Mouse (Mus musculus): Measurements from ENCODE around the gene Ccdc66. TPM values are rescaled to one million over a fixed set of nuclear protein-coding genes. Genes with fewer than 3 reads are reported as not detected.

Gene Ccdc66
- polyA plus RNA-seq, 1 experiment from 2014 or later = 4.0 TPM

DNA sequence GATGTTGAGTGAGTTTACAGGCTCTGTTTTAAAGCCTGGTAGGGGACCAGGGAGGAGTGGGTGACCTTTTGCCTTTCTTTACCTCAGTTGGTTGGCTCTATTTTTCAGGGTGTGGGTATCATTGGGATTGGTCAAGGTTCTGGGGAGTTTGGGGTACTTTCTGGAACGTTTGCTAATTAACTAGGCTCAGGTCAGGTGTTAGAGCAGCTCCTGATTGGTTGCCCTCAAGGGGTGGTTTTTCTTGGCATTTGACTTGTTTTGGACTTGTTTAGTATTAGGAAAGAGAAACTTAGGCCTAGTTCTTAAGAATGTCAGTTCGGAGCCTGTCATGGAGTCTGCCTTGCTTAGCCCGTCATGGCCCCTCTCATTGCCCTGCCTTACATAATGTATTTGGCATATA is 71.4 kb downstream of the Ccdc66 start:
- no peak overlapping the region for H3K4me2 ChIP-seq (replicated peaks; ENCODE audit: low read depth)
- no peak overlapping the region for H3K27ac ChIP-seq (replicated peaks)
- H3K36me3 ChIP-seq (ENCODE audit: control insufficient read depth, insufficient read depth, low read length) = no peaks in the 10 kb centered on the region
- H3K4me3 ChIP-seq (ENCODE audit: low read depth, low read length) = no peak overlapping the region
- H3K9ac ChIP-seq (ENCODE audit: low read length) = no peak overlapping the region
- ATAC-seq (ENCODE audit: low FRiP score, low TSS enrichment) = no peak
- DNase-seq (ENCODE audit: low spot score) = no peak
- no peaks in the 10 kb centered on the region for H3K27me3 ChIP-seq (ENCODE audit: control insufficient read depth, insufficient read depth, low read length)
- no peaks in the 10 kb centered on the region for H3K9me3 ChIP-seq (ENCODE audit: control insufficient read depth, low read length)
- 85% methylated on average over 3 of the region's 3 CpGs for WGBS
- no peaks in the 10 kb centered on the region for H3K4me1 ChIP-seq (replicated peaks; ENCODE audit: control insufficient read depth, insufficient read depth)
- no peak for TF ChIP-seq CTCF (IDR thresholded peaks at IDR 0.05; ENCODE audit: low read depth)
- no peak for TF ChIP-seq EP300 (optimal IDR thresholded peaks at IDR 0.05)

DNA sequence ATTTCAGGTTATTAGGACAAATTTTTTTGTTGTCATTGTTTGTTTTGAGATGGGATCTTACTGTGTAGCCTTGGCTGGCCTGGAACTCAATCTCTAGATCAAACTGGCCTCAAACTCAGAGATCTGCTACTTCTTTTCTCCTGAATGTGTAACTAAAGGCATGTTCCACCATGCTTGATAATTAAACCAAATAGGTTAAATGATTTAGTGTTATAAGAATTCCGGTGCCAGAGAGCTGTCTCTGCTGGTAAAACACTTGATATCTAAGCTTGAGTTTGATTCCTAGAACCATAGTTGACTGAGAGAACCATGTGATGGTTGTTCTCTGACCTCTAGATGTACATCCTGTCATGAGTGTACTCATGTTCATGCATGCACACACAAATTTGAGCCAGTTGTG is 72.1 kb downstream of the Ccdc66 start:
- no peak for DNase-seq (ENCODE audit: low spot score)
- 88% methylated on average over 1 of the region's 1 CpGs for WGBS
- H3K4me1 ChIP-seq (replicated peaks; ENCODE audit: control insufficient read depth, insufficient read depth) = no peaks in the 10 kb centered on the region

DNA sequence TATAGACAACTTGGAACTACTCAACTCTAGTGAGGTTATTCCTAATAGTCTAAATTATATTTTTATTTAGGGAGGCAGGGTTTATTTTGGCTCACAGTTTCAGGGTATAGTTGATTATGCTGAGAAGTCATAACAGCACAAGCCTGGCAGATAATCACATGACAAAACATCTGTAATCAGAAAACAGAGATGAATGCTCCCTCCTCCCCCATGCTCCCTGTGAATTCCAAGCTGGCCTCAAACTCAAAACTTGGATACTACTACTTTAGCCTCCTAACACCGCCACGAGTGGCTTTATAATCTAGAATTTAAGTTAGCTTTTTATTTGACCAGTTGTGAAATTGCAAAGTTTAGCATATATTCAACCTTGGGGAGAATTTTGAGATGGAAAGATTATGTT is 76.2 kb downstream of the Ccdc66 start:
- no peaks in the 10 kb centered on the region for H3K4me1 ChIP-seq (replicated peaks; ENCODE audit: control insufficient read depth, insufficient read depth)
- H3K9me3 ChIP-seq (ENCODE audit: control insufficient read depth, low read length) = no peaks in the 10 kb centered on the region
- ATAC-seq (ENCODE audit: low FRiP score, low TSS enrichment) (no peak), DNase-seq (ENCODE audit: low spot score) (no peak)
- H3K27me3 ChIP-seq (ENCODE audit: control insufficient read depth, insufficient read depth, low read length) = no peaks in the 10 kb centered on the region
- H3K4me2 ChIP-seq (replicated peaks; ENCODE audit: low read depth) = no peak overlapping the region
- no peak for TF ChIP-seq EP300 (optimal IDR thresholded peaks at IDR 0.05)
- no peak for TF ChIP-seq CTCF (IDR thresholded peaks at IDR 0.05; ENCODE audit: low read depth)
- WGBS = 98% methylated on average over 2 of the region's 2 CpGs
- no peak overlapping the region for H3K27ac ChIP-seq (replicated peaks)
- no peak overlapping the region for H3K9ac ChIP-seq (ENCODE audit: low read length)
- no peaks in the 10 kb centered on the region for H3K36me3 ChIP-seq (ENCODE audit: control insufficient read depth, insufficient read depth, low read length)
- H3K4me3 ChIP-seq (ENCODE audit: low read depth, low read length) = no peak overlapping the region

More for the DNA sequence above, 72.1 kb downstream of the Ccdc66 start:
- TF ChIP-seq CTCF (IDR thresholded peaks at IDR 0.05; ENCODE audit: low read depth) (no peak), EP300 (optimal IDR thresholded peaks at IDR 0.05) (no peak)
- Histone ChIP-seq H3K4me2 (replicated peaks; ENCODE audit: low read depth) (no peak overlapping the region), H3K9ac (ENCODE audit: low read length) (no peak overlapping the region), H3K27me3 (ENCODE audit: control insufficient read depth, insufficient read depth, low read length) (no peaks in the 10 kb centered on the region), H3K9me3 (ENCODE audit: control insufficient read depth, low read length) (no peaks in the 10 kb centered on the region), H3K36me3 (ENCODE audit: control insufficient read depth, insufficient read depth, low read length) (no peaks in the 10 kb centered on the region), H3K4me3 (ENCODE audit: low read depth, low read length) (no peak overlapping the region), H3K27ac (replicated peaks) (no peak overlapping the region)
- no peak for ATAC-seq (ENCODE audit: low FRiP score, low TSS enrichment)

Other genes with a start within 250 kb of the Ccdc66 start
- 5.7 and 6.0 TPM in 2 replicates for gene Fam208a, start 79.6 kb downstream of the Ccdc66 start, polyA plus RNA-seq (2015; fragmentation: Nextera tagmentation; extraction: Ambion mirVana)
- 2.3 and 3.0 TPM in 2 replicates for gene Erc2, start 114.0 kb upstream of the Ccdc66 start, polyA plus RNA-seq (2015; fragmentation: Nextera tagmentation; extraction: Ambion mirVana)

Data from stomach, postnatal 0 days (tissue).